7 mouse cellular contexts compared by ENCODE assay signal in genomic region chr11:5151680-5152337, GRCm38 (mm10). TPM values are rescaled to one million over a fixed set of nuclear protein-coding genes. Genes with fewer than 3 reads are reported as not detected.
DNase-seq lines count a peak whose midpoint lies in the region; ATAC-seq and TF ChIP-seq lines count a peak whose summit lies in the region.

Gene Emid1 (minus strand): TSS chr11:5152257.

- no peak for TF ChIP-seq POLR2A in limb, embryonic 14.5 days (IDR thresholded peaks at IDR 0.05; ENCODE audit: borderline replicate concordance, extremely low read depth, insufficient read depth, insufficient read length)

- H3K27ac ChIP-seq in lung, embryonic 15.5 days: peak within 1 kb of the TSS; percentile 29; the same call in 1 of the 2 replicates
- no peak within 1 kb of the TSS for H3K27ac ChIP-seq in heart, embryonic 16.5 days (ENCODE audit: low read length)
- no peak within 1 kb of the TSS; the same call in 1 of the 2 replicates for H3K27ac ChIP-seq in limb, embryonic 14.5 days (replicated peaks; ENCODE audit: low read depth, low read length)

- peak; percentile 33; the same call in 1 of the 2 replicates for ATAC-seq in lung, embryonic 15.5 days (ENCODE audit: borderline replicate concordance, extremely low read depth, low FRiP score, low TSS enrichment)
- ATAC-seq in heart, embryonic 16.5 days (replicated peaks; ENCODE audit: extremely low read depth, insufficient read depth, low FRiP score): peak; percentile 43; the same call in 1 of the 2 replicates
- peak; percentile 75 for ATAC-seq in limb, embryonic 14.5 days (ENCODE audit: low FRiP score, low read depth)

- peak within 1 kb of the TSS; percentile 83 for H3K4me2 ChIP-seq in lung, embryonic 15.5 days
- peak within 1 kb of the TSS; percentile 88 for H3K4me2 ChIP-seq in heart, embryonic 16.5 days (ENCODE audit: low read depth, low read length)
- peak within 1 kb of the TSS; percentile 95 for H3K4me2 ChIP-seq in limb, embryonic 14.5 days (replicated peaks; ENCODE audit: low read depth, low read length, severe bottlenecking)

- WGBS in lung, embryonic 15.5 days: 1% methylated on average over 23 of the region's 53 CpGs
- WGBS in heart, embryonic 16.5 days: 1% methylated on average over 49 of the region's 53 CpGs
- under 1% methylated on average over 31 of the region's 53 CpGs for WGBS in limb, embryonic 14.5 days

- DNase-seq in lung, postnatal 36 days: no peak
- DNase-seq in embryo, embryonic 10 days (ENCODE audit: low spot score): peak; percentile 53
- DNase-seq in limb, embryonic 14.5 days (ENCODE audit: low spot score): no peak
- DNase-seq in neural tube, embryonic 10.5 days (ENCODE audit: extremely low spot score, low spot score): peak; percentile 71
- DNase-seq in urinary bladder, postnatal 14 days (ENCODE audit: low spot score): no peak

- no peaks in the 10 kb centered on the region for H3K9me3 ChIP-seq in lung, embryonic 15.5 days
- H3K9me3 ChIP-seq in heart, embryonic 16.5 days (replicated peaks; ENCODE audit: control insufficient read depth, low read length): no peaks in the 10 kb centered on the region
- H3K9me3 ChIP-seq in limb, embryonic 14.5 days (ENCODE audit: control insufficient read depth, low read length): no peaks in the 10 kb centered on the region

- peak within 1 kb of the TSS; percentile 55 for H3K4me3 ChIP-seq in lung, embryonic 15.5 days
- peak within 1 kb of the TSS; percentile 59 for H3K4me3 ChIP-seq in heart, embryonic 16.5 days (ENCODE audit: low read length)
- H3K4me3 ChIP-seq in limb, embryonic 14.5 days (replicated peaks; ENCODE audit: low read length): peak within 1 kb of the TSS; percentile 58

- H3K27me3 ChIP-seq in lung, embryonic 15.5 days: no peaks in the 10 kb centered on the region
- H3K27me3 ChIP-seq in heart, embryonic 16.5 days (ENCODE audit: control insufficient read depth, insufficient read depth, low read length): peaks cover 5% of the 10 kb centered on the region; the same call in 1 of the 2 replicates
- H3K27me3 ChIP-seq in limb, embryonic 14.5 days (ENCODE audit: control insufficient read depth, insufficient read depth, low read length): no peaks in the 10 kb centered on the region

- peak within 1 kb of the TSS; percentile 72 for H3K9ac ChIP-seq in lung, embryonic 15.5 days
- peak within 1 kb of the TSS; percentile 77 for H3K9ac ChIP-seq in heart, embryonic 16.5 days (ENCODE audit: low read length)
- peak within 1 kb of the TSS; percentile 76 for H3K9ac ChIP-seq in limb, embryonic 14.5 days (ENCODE audit: low read depth, low read length, severe bottlenecking)

- peaks cover 59% of the 10 kb centered on the region for H3K4me1 ChIP-seq in lung, embryonic 15.5 days
- peaks cover 17% of the 10 kb centered on the region for H3K4me1 ChIP-seq in heart, embryonic 16.5 days (ENCODE audit: control insufficient read depth, insufficient read depth, low read length)
- H3K4me1 ChIP-seq in limb, embryonic 14.5 days (ENCODE audit: control insufficient read depth, insufficient read depth, low read length): peaks cover 7% of the 10 kb centered on the region; the same call in 1 of the 2 replicates

- no peaks in the 10 kb centered on the region for H3K36me3 ChIP-seq in lung, embryonic 15.5 days
- H3K36me3 ChIP-seq in heart, embryonic 16.5 days (ENCODE audit: control insufficient read depth, insufficient read depth): no peaks in the 10 kb centered on the region
- no peaks in the 10 kb centered on the region for H3K36me3 ChIP-seq in limb, embryonic 14.5 days (ENCODE audit: control insufficient read depth, insufficient read depth, low read length)

RNA-seq across cellular contexts. Expression of gene Emid1, which starts in this region (rescaled TPM):
- 54.3 and 55.6 TPM in 2 replicates for polyA plus RNA-seq in lung, embryonic 15.5 days (2015; fragmentation: Nextera tagmentation; extraction: Ambion mirVana)
- polyA plus RNA-seq in heart, embryonic 16.5 days (2015; fragmentation: Nextera tagmentation; extraction: Ambion mirVana): 8.0 and 10.6 TPM in 2 replicates
- 25.3 and 25.7 TPM in 2 replicates for polyA plus RNA-seq in limb, embryonic 14.5 days (2012; rRNA removed)
- polyA plus RNA-seq in limb, embryonic 14.5 days (2014; fragmentation: Nextera tagmentation; extraction: Ambion mirVana): 30.9 and 32.2 TPM in 2 replicates

Comparison
In these comparisons a context has a peak if more than half of its experiments do, and no peak if none do; other contexts are left out.
1. DNase-seq: peak in embryo, embryonic 10 days (single experiment) and neural tube, embryonic 10.5 days (single experiment); none in lung, postnatal 36 days (single experiment), limb, embryonic 14.5 days (single experiment) and urinary bladder, postnatal 14 days (single experiment).
2. Peak in every context shown above with its lines, with median percentiles within 50 percentile points of each other: ATAC-seq, H3K4me2 ChIP-seq, H3K4me3 ChIP-seq and H3K9ac ChIP-seq.